Mouse (Mus musculus) brain, embryonic 14.5 days (tissue): ENCODE results near the gene Ddx42.

Experiments
- CTCF ChIP-seq: fragments of 200-500 bp; IDR thresholded peaks from 2 replicates; pipeline ENCODE4 v1.5.1; 2012; ENCODE audit warnings: inconsistent platforms, mild to moderate bottlenecking, moderate library complexity, borderline replicate concordance; ENCODE audit not compliant: insufficient read depth, insufficient read length; ENCODE audit errors: extremely low read depth
- POLR2A ChIP-seq: fragments of 200-500 bp; IDR thresholded peaks from 2 replicates; pipeline ENCODE4 v1.6.1; 2012; ENCODE audit warnings: mild to moderate bottlenecking, inconsistent platforms, borderline replicate concordance; ENCODE audit not compliant: poor library complexity, insufficient read depth, insufficient read length, severe bottlenecking; ENCODE audit errors: extremely low read depth

DNA sequence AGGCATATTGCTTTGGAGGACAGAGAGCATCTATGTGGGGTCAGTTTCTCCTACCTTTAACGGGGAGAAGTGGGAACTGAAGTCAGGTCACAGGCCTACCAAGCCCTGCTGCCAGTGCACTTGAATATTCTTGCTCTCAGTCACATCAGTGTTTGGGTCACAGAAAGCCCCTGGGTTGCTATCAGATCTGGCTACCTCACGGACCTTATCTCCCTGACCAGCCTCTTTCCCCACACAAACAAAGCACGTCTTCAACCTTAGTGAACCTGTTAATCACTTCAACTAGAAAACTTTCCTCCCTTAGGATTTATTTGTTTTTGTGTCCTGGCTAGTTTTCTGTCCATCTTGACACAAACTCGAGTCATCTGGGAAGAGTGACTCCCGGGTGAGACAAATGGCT, 40.4 kb upstream of the Ddx42 start:
- no peak for TF ChIP-seq POLR2A
- TF ChIP-seq CTCF, result no peak
